Mouse (Mus musculus) small intestine, adult 2 months (tissue): ENCODE results near the gene Cnnm2.

Experiments
- CTCF ChIP-seq: fragments of 200-500 bp; IDR thresholded peaks from 2 replicates; pipeline ENCODE4 v1.5.1; 2012; ENCODE audit warnings: low read depth, mild to moderate bottlenecking, control low read depth, inconsistent platforms, low read length, moderate library complexity, mixed read lengths; ENCODE audit not compliant: insufficient replicate concordance, insufficient read length; ENCODE audit errors: extremely low read depth
- POLR2A ChIP-seq: fragments of 200-500 bp; IDR thresholded peaks from 2 replicates; pipeline ENCODE4 v1.6.1; 2012; ENCODE audit warnings: low read depth, mild to moderate bottlenecking, control low read depth, inconsistent platforms, low read length, moderate library complexity

GRCm38 (mm10) chr19:46836085-46836484 is 74.7 kb downstream of the Cnnm2 start:
- TF ChIP-seq POLR2A: no peak
- TF ChIP-seq CTCF: no peak
